In genomic region chr6:35297001-35297400, GRCm38 (mm10) we compare ENCODE assay signal across 7 mouse cellular contexts. TPM values are rescaled to one million over a fixed set of nuclear protein-coding genes. Genes with fewer than 3 reads are reported as not detected.
DNase-seq lines count a peak whose midpoint lies in the region; ATAC-seq lines count a peak whose summit lies in the region.

No protein-coding gene starts in this region.

- DNase-seq in left cerebral cortex, adult 11 months (ENCODE audit: low spot score) = peak; percentile 9
- DNase-seq in left cerebral cortex, postnatal 4 days = no peak
- peak; percentile 86 for DNase-seq in adrenal gland, postnatal 14 days
- DNase-seq in heart, adult 9 months (ENCODE audit: low spot score in 2 of 2) = peak; percentile 64 to 77
- peak; percentile 45 for DNase-seq in layer of hippocampus, postnatal 10 days (ENCODE audit: low spot score in 2 of 2)

- no peak for ATAC-seq in granulocyte monocyte progenitor cell, adult 5-6 weeks (replicated peaks; ENCODE audit: poor library complexity, severe bottlenecking)
- no peak for ATAC-seq in erythroblast, adult 5-6 weeks (replicated peaks; ENCODE audit: low FRiP score, poor library complexity, severe bottlenecking)

- intact Hi-C loops in left cerebral cortex, postnatal 4 days (cut with DNase I) = no loop called here

RNA-seq across cellular contexts. Expression of gene Slc13a4, which starts 10.9 kb away (rescaled TPM):
- total RNA-seq in left cerebral cortex, postnatal 4 days (2021) = 10 to 100 TPM; 11.6 to 12.0 TPM
- 0.37 and 0.56 TPM in 2 replicates for total RNA-seq in adrenal gland, postnatal 14 days (2021)
- total RNA-seq in layer of hippocampus, postnatal 10 days (2021) = 1 to 10 TPM; 5.7 to 6.4 TPM
- total RNA-seq in granulocyte monocyte progenitor cell, adult 5-6 weeks (2014; fragmentation: Nextera tagmentation) = not detected in 2 replicates
- total RNA-seq in granulocyte monocyte progenitor cell, adult 5-6 weeks (2017) = not detected in 2 replicates
- total RNA-seq in erythroblast, adult 5-6 weeks (2015; ENCODE audit: low replicate concordance) = not detected in 2 replicates
- not detected in 2 replicates for total RNA-seq in erythroblast, adult 5-6 weeks (2017; ENCODE audit: low replicate concordance)

RNA-seq across cellular contexts. Expression of gene Fam180a, which starts 28.9 kb away (rescaled TPM):
- 1 to 10 TPM; 3.6 to 4.1 TPM for total RNA-seq in left cerebral cortex, postnatal 4 days (2021)
- total RNA-seq in adrenal gland, postnatal 14 days (2021) = 2.6 and 3.0 TPM in 2 replicates
- total RNA-seq in layer of hippocampus, postnatal 10 days (2021) = 1 to 10 TPM; 1.8 to 2.1 TPM
- total RNA-seq in granulocyte monocyte progenitor cell, adult 5-6 weeks (2014; fragmentation: Nextera tagmentation) = not detected in 2 replicates
- not detected in 2 replicates for total RNA-seq in granulocyte monocyte progenitor cell, adult 5-6 weeks (2017)
- total RNA-seq in erythroblast, adult 5-6 weeks (2015; ENCODE audit: low replicate concordance) = not detected in 2 replicates
- not detected in 2 replicates for total RNA-seq in erythroblast, adult 5-6 weeks (2017; ENCODE audit: low replicate concordance)
